Mouse (Mus musculus): ENCODE results near the gene Cep295nl.

GRCm38 (mm10) chr11:118369251-118369650 is 27.0 kb upstream of the Cep295nl start:
- no peak for TF ChIP-seq CTCF (conservative IDR thresholded peaks at IDR 0.05; ENCODE audit: insufficient read depth, insufficient read length, low read depth, low read length)
- TF ChIP-seq POLR2A (IDR thresholded peaks at IDR 0.05; ENCODE audit: low read depth, low read length): no peak

Data from kidney, adult 2 months (tissue).